Mouse (Mus musculus): ENCODE data around the gene Klhdc2. TPM values are rescaled to one million over a fixed set of nuclear protein-coding genes. Genes with fewer than 3 reads are reported as not detected.

Gene Klhdc2
- polyA plus RNA-seq (2015; fragmentation: Nextera tagmentation; extraction: Ambion mirVana), result 160 TPM in 2 replicates

GRCm38 (mm10) chr12:69296511-69297410 is at the start of gene Klhdc2:
TSS of gene Klhdc2 (plus strand) at chr12:69296681.
- under 1% methylated on average over 98 of the region's 98 CpGs for WGBS

GRCm38 (mm10) chr12:69249766-69250165 is 46.7 kb upstream of the Klhdc2 start:
- Histone ChIP-seq H3K4me3 (no peak overlapping the region), H3K9me3 (no peaks in the 10 kb centered on the region), H3K36me3 (no peaks in the 10 kb centered on the region), H3K9ac (no peak overlapping the region), H3K4me1 (no peaks in the 10 kb centered on the region), H3K27me3 (no peaks in the 10 kb centered on the region), H3K4me2 (replicated peaks) (no peak overlapping the region), H3K27ac (no peak overlapping the region)
- no peak for ATAC-seq (ENCODE audit: low FRiP score, low read depth)
- WGBS, result 85% methylated on average over 4 of the region's 4 CpGs

More at GRCm38 (mm10) chr12:69296511-69297410, at the start of gene Klhdc2:
- Histone ChIP-seq H3K4me3 (peak within 1 kb of the TSS; percentile 97), H3K27me3 (no peaks in the 10 kb centered on the region), H3K4me2 (replicated peaks) (peak within 1 kb of the TSS; percentile 80), H3K36me3 (peaks cover 18% of the 10 kb centered on the region), H3K4me1 (peaks cover 28% of the 10 kb centered on the region), H3K9me3 (no peaks in the 10 kb centered on the region), H3K27ac (peak within 1 kb of the TSS; percentile 93), H3K9ac (peak within 1 kb of the TSS; percentile 98)
- ATAC-seq (ENCODE audit: low FRiP score, low read depth), result peak; percentile 92

- Histone ChIP-seq H3K4me2 (replicated peaks) (no peak overlapping the region), H3K36me3 (no peaks in the 10 kb centered on the region)
- 85% methylated on average over 8 of the region's 8 CpGs for WGBS
These were observed 45.7 kb upstream of the Klhdc2 start for GRCm38 (mm10) chr12:69250756-69251155.

GRCm38 (mm10) chr12:69253806-69254205 is 42.7 kb upstream of the Klhdc2 start:
- Histone ChIP-seq H3K27ac (no peak overlapping the region), H3K4me1 (no peaks in the 10 kb centered on the region), H3K36me3 (no peaks in the 10 kb centered on the region), H3K9me3 (no peaks in the 10 kb centered on the region), H3K4me3 (no peak overlapping the region), H3K4me2 (replicated peaks) (no peak overlapping the region), H3K9ac (no peak overlapping the region), H3K27me3 (no peaks in the 10 kb centered on the region)
- no peak for ATAC-seq (ENCODE audit: low FRiP score, low read depth)
- WGBS, result 89% methylated on average over 1 of the region's 1 CpGs

More at GRCm38 (mm10) chr12:69250756-69251155, 45.7 kb upstream of the Klhdc2 start:
- Histone ChIP-seq H3K27ac (no peak overlapping the region), H3K27me3 (no peaks in the 10 kb centered on the region), H3K4me3 (no peak overlapping the region), H3K9me3 (no peaks in the 10 kb centered on the region), H3K9ac (no peak overlapping the region), H3K4me1 (no peaks in the 10 kb centered on the region)
- ATAC-seq (ENCODE audit: low FRiP score, low read depth), result no peak

DNA sequence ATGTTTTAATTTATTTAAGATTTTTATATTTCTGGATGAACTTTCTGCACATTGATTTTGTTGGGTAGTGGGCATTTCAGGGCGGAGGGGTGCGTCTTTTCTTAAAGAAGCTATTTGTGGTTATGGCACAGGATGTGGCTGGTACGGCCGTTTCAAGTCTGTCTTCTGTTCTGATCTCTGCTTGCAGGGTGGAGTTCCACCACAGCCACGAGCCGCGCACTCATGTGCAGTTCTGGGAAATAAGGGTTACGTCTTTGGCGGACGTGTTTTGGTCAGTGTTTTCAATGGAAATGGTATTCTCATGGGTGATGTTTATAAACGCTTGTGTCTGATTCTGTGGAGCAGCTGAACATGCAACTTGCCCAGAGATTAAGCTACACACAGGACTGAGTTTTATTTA is 38.6 kb upstream of the Klhdc2 start:
- H3K36me3 ChIP-seq, result no peaks in the 10 kb centered on the region
- H3K4me2 ChIP-seq (replicated peaks), result no peak overlapping the region
- H3K4me1 ChIP-seq, result no peaks in the 10 kb centered on the region
- no peak for ATAC-seq (ENCODE audit: low FRiP score, low read depth)
- no peak overlapping the region for H3K4me3 ChIP-seq
- H3K9me3 ChIP-seq, result no peaks in the 10 kb centered on the region
- WGBS, result 83% methylated on average over 11 of the region's 11 CpGs
- no peak overlapping the region for H3K9ac ChIP-seq
- H3K27ac ChIP-seq, result no peak overlapping the region
- no peaks in the 10 kb centered on the region for H3K27me3 ChIP-seq

DNA sequence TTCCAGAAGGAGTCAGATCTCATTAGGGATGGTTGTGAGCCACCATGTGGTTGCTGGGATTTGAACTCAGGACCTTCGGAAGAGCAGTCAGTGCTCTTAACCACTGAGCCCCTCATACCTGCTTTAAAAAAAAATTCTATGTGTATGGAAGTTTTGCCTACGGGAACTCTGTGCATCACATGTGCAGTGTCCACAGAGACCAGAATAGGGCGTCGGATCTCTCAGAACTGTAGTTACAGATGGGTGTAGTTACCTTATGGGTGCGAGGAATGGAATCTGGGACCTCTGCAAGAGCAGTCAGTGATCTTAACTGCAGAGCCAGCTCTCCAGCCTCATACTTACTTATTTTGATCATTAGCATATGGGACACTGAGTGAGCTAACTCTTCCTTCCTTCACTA is 34.2 kb upstream of the Klhdc2 start:
- no peak for ATAC-seq (ENCODE audit: low FRiP score, low read depth)
- 91% methylated on average over 5 of the region's 5 CpGs for WGBS

GRCm38 (mm10) chr12:69265031-69265430 is 31.4 kb upstream of the Klhdc2 start:
- H3K4me2 ChIP-seq (replicated peaks), result no peak overlapping the region
- no peak overlapping the region for H3K27ac ChIP-seq
- no peak overlapping the region for H3K4me3 ChIP-seq
- WGBS, result 86% methylated on average over 3 of the region's 3 CpGs
- H3K36me3 ChIP-seq, result no peaks in the 10 kb centered on the region
- no peaks in the 10 kb centered on the region for H3K9me3 ChIP-seq
- H3K4me1 ChIP-seq, result no peaks in the 10 kb centered on the region
- H3K9ac ChIP-seq, result no peak overlapping the region
- H3K27me3 ChIP-seq, result no peaks in the 10 kb centered on the region
- no peak for ATAC-seq (ENCODE audit: low FRiP score, low read depth)

More for the DNA sequence above, 34.2 kb upstream of the Klhdc2 start:
- no peaks in the 10 kb centered on the region for H3K9me3 ChIP-seq
- H3K27ac ChIP-seq, result no peak overlapping the region
- no peak overlapping the region for H3K4me3 ChIP-seq
- no peaks in the 10 kb centered on the region for H3K4me1 ChIP-seq
- no peaks in the 10 kb centered on the region for H3K36me3 ChIP-seq
- H3K27me3 ChIP-seq, result no peaks in the 10 kb centered on the region
- H3K4me2 ChIP-seq (replicated peaks), result no peak overlapping the region
- no peak overlapping the region for H3K9ac ChIP-seq

GRCm38 (mm10) chr12:69267956-69268632 is 28.4 kb upstream of the Klhdc2 start:
- no peaks in the 10 kb centered on the region for H3K36me3 ChIP-seq
- H3K4me1 ChIP-seq, result no peaks in the 10 kb centered on the region
- no peaks in the 10 kb centered on the region for H3K27me3 ChIP-seq
- H3K4me3 ChIP-seq, result no peak overlapping the region
- no peak for ATAC-seq (ENCODE audit: low FRiP score, low read depth)
- no peak overlapping the region for H3K9ac ChIP-seq
- no peaks in the 10 kb centered on the region for H3K9me3 ChIP-seq
- no peak overlapping the region for H3K4me2 ChIP-seq (replicated peaks)
- 76% methylated on average over 11 of the region's 11 CpGs for WGBS
- H3K27ac ChIP-seq, result no peak overlapping the region

GRCm38 (mm10) chr12:69268956-69269355 is 27.5 kb upstream of the Klhdc2 start:
- no peak for ATAC-seq (ENCODE audit: low FRiP score, low read depth)
- H3K4me1 ChIP-seq, result no peaks in the 10 kb centered on the region
- H3K4me2 ChIP-seq (replicated peaks), result no peak overlapping the region
- no peak overlapping the region for H3K4me3 ChIP-seq
- WGBS, result 56% methylated on average over 2 of the region's 2 CpGs
- H3K9me3 ChIP-seq, result no peaks in the 10 kb centered on the region
- H3K27me3 ChIP-seq, result no peaks in the 10 kb centered on the region
- no peak overlapping the region for H3K27ac ChIP-seq
- no peak overlapping the region for H3K9ac ChIP-seq
- H3K36me3 ChIP-seq, result no peaks in the 10 kb centered on the region

DNA sequence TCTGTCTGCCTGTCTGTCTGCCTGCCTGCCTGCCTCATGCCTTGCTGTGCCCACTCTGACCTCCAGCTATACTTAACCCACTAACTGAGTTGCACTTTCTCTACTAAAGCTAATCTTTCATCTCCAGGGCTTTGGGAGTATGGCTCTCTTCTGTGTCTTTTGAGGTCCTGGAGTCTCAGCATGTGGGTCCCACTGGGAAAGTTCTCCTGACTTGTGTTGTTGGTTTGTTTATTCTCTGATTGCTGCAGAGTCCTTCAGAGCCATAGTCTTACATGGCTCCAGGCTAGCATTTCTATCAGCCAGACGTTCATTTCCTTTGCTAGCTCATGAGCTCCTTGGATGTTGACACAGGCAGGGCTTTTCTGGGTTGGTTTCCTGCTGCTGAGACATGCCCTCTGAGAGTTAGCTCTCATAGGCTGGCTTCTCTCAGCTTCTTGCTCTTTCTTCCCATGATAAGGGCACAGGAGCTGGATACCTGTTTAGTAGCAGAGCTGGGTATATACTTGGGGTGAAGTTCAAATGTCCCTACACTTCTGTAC is 16.5 kb upstream of the Klhdc2 start:
- H3K4me2 ChIP-seq (replicated peaks), result no peak overlapping the region
- H3K4me3 ChIP-seq, result no peak overlapping the region
- no peak overlapping the region for H3K9ac ChIP-seq
- H3K9me3 ChIP-seq, result no peaks in the 10 kb centered on the region
- WGBS, result 38% methylated on average over 1 of the region's 1 CpGs
- H3K27ac ChIP-seq, result peak overlapping the region; percentile 44
- H3K27me3 ChIP-seq, result no peaks in the 10 kb centered on the region
- H3K36me3 ChIP-seq, result no peaks in the 10 kb centered on the region
- H3K4me1 ChIP-seq, result no peaks in the 10 kb centered on the region
- ATAC-seq (ENCODE audit: low FRiP score, low read depth), result no peak

DNA sequence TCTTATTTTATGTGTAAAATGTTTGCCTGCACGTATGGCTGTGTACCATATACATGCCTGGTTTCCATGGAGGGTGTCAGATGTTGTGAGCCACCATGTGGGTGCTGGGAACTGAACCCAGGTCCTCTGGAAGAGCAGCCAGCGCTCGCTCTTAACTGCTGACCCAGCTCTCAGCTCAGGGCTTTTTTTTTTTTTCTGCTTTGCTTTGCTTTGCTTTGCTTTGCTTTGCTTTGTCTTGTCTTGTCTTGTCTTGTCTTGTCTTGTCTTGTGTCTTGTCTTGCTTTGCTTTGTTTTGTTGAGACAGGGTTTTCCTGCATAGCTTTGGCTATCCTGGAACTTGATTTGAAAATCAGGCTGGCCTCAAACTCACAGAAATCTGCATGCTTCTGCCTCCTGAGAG is 15.6 kb upstream of the Klhdc2 start:
- no peak overlapping the region for H3K27ac ChIP-seq
- no peaks in the 10 kb centered on the region for H3K27me3 ChIP-seq
- no peak overlapping the region for H3K4me2 ChIP-seq (replicated peaks)
- H3K9ac ChIP-seq, result no peak overlapping the region
- WGBS, result 90% methylated on average over 3 of the region's 3 CpGs
- H3K36me3 ChIP-seq, result no peaks in the 10 kb centered on the region
- ATAC-seq (ENCODE audit: low FRiP score, low read depth), result no peak
- H3K4me1 ChIP-seq, result no peaks in the 10 kb centered on the region
- no peaks in the 10 kb centered on the region for H3K9me3 ChIP-seq
- no peak overlapping the region for H3K4me3 ChIP-seq

- H3K27ac ChIP-seq, result no peak overlapping the region
- 81% methylated on average over 7 of the region's 7 CpGs for WGBS
- no peak overlapping the region for H3K9ac ChIP-seq
- no peaks in the 10 kb centered on the region for H3K36me3 ChIP-seq
- H3K9me3 ChIP-seq, result no peaks in the 10 kb centered on the region
- H3K4me3 ChIP-seq, result no peak overlapping the region
- H3K4me2 ChIP-seq (replicated peaks), result no peak overlapping the region
- ATAC-seq (ENCODE audit: low FRiP score, low read depth), result no peak
- H3K27me3 ChIP-seq, result no peaks in the 10 kb centered on the region
- no peaks in the 10 kb centered on the region for H3K4me1 ChIP-seq
These were observed 13.3 kb upstream of the Klhdc2 start for GRCm38 (mm10) chr12:69283146-69283545.
